Mouse (Mus musculus) midbrain, embryonic 10.5 days (tissue): ENCODE data around the gene Nectin2. TPM values are rescaled to one million over a fixed set of nuclear protein-coding genes. Genes with fewer than 3 reads are reported as not detected.

Experiments
- DNase-seq: peaks from one replicate; pipeline ENCODE4 v3.0.0-alpha.2; 2017; ENCODE audit warnings: low spot score
- H3K27ac ChIP-seq: fragments of 300-500 bp; sonication (generic); replicated peaks from 2 replicates; pipeline ENCODE4 v1.5.1; 2016; ENCODE audit warnings: mild to moderate bottlenecking
- H3K27me3 ChIP-seq: fragments of 300-500 bp; sonication (generic); 2 replicates; pipeline ENCODE4 v1.6.1; 2016; ENCODE audit warnings: low read depth, mild to moderate bottlenecking; ENCODE audit not compliant: poor library complexity, severe bottlenecking
- H3K36me3 ChIP-seq: fragments of 300-500 bp; sonication (generic); 2 replicates; pipeline ENCODE4 v1.6.1; 2016; ENCODE audit warnings: mild to moderate bottlenecking, moderate library complexity
- H3K4me1 ChIP-seq: fragments of 300-500 bp; sonication (generic); 2 replicates; pipeline ENCODE4 v1.6.1; 2016
- H3K4me3 ChIP-seq: fragments of 300-500 bp; sonication (generic); 2 replicates; pipeline ENCODE4 v1.5.1; 2016; ENCODE audit warnings: mild to moderate bottlenecking, moderate library complexity
- H3K9me3 ChIP-seq: fragments of 300-500 bp; sonication (generic); replicated peaks from 2 replicates; pipeline ENCODE4 v1.6.1; 2016; ENCODE audit warnings: mild to moderate bottlenecking
- WGBS: fragments of 180-500 bp; shearing (Covaris S2); methylation state at CpG from one replicate; pipeline ENCODE4 v1.1.7; 2016; 5-methylcytosine and 5-hydroxymethylcytosine counted together
- polyA plus RNA-seq: library from polyadenylated mRNA; unstranded; fragments of >200 nt; fragmentation: Nextera tagmentation; extraction: Ambion mirVana; gene quantifications from 2 replicates; pipeline ENCODE4 v1.2.1, GENCODE M21; 2016

Gene Nectin2
- polyA plus RNA-seq, 1 experiment from 2014 or later, result 88.7 TPM

DNA sequence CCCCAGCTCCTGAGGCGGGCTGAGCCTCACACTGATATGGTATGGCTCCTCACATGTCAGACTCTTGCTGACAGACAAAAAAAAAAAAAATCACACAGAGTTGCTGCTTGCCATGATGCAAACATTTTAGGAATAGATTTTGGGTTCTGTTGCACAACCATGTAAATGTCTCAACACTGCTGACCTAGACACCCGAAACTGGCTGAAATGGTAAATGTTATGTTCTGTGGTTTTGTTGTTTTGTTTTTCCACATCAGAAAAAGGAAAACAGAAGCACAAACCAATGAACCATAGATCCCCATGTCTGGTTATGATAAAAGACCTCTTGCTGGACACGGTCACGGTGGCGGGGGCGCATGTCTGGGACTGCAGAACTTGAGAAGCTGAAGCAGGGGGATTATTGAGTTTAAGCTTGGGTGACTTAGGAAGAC, 66.5 kb downstream of the Nectin2 start:
- Histone ChIP-seq H3K4me1 (no peaks in the 10 kb centered on the region), H3K9me3 (no peaks in the 10 kb centered on the region), H3K27me3 (no peaks in the 10 kb centered on the region), H3K4me3 (no peak overlapping the region), H3K36me3 (no peaks in the 10 kb centered on the region), H3K27ac (no peak overlapping the region)
- DNase-seq, result no peak
- 91% methylated on average over 6 of the region's 6 CpGs for WGBS

DNA sequence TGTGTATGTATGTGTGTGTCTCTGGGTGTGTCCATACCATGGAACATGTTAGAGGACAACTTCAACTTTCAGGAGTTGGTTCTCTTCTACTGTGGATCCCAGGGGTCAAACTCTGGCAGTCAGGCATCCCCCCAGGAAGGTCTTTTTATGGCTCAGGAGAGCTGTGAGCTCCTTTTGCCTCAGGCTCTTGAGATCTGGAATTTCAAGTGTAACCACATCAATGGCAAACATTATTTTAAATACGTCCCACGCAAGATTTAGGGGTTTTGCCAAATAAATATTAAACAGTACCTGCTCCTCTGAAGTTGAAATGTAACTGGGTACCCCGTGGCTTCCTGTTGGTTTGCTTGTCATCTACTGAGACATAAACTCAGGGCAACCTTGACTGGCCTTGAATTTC, 67.3 kb downstream of the Nectin2 start:
- Histone ChIP-seq H3K4me1 (no peaks in the 10 kb centered on the region), H3K9me3 (no peaks in the 10 kb centered on the region), H3K27me3 (no peaks in the 10 kb centered on the region), H3K27ac (no peak overlapping the region), H3K36me3 (no peaks in the 10 kb centered on the region), H3K4me3 (no peak overlapping the region)
- 83% methylated on average over 3 of the region's 3 CpGs for WGBS
- DNase-seq, result no peak

DNA sequence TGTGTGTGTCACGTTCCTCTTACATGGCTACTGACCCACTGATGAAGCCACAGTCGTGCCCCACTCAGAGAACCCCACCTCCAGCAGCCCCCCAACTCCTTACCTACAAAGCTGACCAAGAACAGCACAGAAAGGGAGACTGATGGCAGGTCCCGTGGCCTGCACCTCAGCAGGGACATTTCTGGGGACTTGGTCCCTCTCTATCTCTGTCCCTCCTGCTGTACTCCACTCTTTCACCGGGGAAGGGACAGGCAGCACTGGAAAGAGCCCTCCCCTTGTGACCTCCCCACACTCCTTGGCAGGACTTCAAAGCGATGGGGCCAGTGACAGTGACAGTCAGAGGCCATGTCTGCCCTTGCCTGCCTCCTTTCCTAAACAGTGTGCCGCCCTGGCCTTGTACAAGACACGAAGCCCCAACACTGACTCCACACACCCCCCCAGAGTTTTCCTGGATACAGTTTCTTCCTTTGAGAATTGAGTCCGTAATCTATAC, 69.0 kb downstream of the Nectin2 start, which contains the start of the genes Gm44805 and Apoc4:
TSS of gene Gm44805 (minus strand) at position 222 of the 493 bp plus-strand sequence.
TSS of gene Apoc4 (minus strand) at position 278 of the 493 bp plus-strand sequence.
- no peaks in the 10 kb centered on the region for H3K36me3 ChIP-seq
- H3K27ac ChIP-seq, result no peak within 1 kb of the TSS
- no peak for DNase-seq
- H3K27me3 ChIP-seq, result no peaks in the 10 kb centered on the region
- no peak within 1 kb of the TSS for H3K4me3 ChIP-seq
- no peaks in the 10 kb centered on the region for H3K9me3 ChIP-seq
- 70% methylated on average over 8 of the region's 8 CpGs for WGBS
- H3K4me1 ChIP-seq, result no peaks in the 10 kb centered on the region

DNA sequence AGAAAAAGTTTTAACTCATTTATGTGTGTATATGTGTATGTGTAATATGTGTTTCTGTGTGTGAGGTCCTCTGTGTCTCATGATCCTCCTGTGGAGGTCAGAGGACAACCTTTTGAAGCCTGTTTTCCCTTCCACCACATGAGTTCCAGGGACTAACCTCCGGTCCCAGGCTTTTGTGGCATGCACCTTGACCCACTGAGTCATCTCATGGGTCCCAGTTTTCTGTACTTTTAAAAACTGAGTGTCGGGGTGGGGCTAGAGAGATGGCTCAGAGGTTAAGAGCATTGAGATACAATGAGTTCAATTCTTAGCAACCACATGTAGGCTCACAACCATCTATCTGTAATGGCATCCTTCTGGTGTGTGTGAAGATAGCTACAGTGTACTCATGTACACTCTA, 69.6 kb downstream of the Nectin2 start:
- H3K4me1 ChIP-seq, result no peaks in the 10 kb centered on the region
- no peaks in the 10 kb centered on the region for H3K9me3 ChIP-seq
- H3K4me3 ChIP-seq, result no peak overlapping the region
- no peak for DNase-seq
- H3K36me3 ChIP-seq, result no peaks in the 10 kb centered on the region
- 85% methylated on average over 2 of the region's 2 CpGs for WGBS
- H3K27ac ChIP-seq, result no peak overlapping the region
- no peaks in the 10 kb centered on the region for H3K27me3 ChIP-seq

DNA sequence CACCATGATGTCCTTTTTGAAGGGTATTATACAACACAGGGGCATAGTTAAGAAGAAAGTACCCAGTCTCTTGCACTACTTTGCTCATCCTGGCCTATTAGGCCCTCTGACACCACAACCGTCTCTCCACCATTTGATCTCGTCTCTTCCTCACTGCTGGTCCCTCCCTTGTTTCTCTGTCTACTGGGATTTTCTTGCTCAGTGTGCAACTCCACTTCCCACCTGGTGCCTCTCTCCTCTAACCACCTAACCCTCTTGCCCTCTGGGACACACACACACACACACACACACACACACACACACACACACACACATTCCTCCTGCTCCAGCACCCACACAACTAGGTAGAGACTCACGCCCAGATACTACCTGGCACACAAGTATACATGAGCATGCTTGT, 71.4 kb downstream of the Nectin2 start:
- Histone ChIP-seq H3K27ac (no peak overlapping the region), H3K9me3 (no peaks in the 10 kb centered on the region), H3K27me3 (no peaks in the 10 kb centered on the region), H3K36me3 (no peaks in the 10 kb centered on the region), H3K4me1 (no peaks in the 10 kb centered on the region), H3K4me3 (no peak overlapping the region)
- DNase-seq, result no peak
- WGBS, result 94% methylated on average over 3 of the region's 3 CpGs

DNA sequence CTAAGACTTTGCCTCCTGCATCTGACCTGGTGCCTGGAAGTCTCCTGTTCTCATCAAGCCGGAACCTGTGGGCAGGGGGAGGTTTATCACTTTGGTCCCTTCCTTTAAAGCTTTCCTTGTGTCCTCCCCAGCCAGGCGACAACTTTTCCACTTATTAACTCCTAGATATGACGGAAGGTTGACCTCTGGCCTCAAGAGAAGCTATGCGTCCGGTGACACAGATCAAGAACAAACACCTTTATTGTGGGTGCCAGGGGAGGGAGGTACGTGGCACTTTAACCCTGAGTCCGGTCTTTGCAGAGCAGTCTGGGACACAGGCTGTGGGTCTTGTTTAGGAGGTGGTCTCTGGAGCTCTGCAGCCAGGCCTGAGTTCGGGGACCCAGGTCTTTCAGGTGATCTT, 72.4 kb downstream of the Nectin2 start, which contains the start of gene Apoc2:
TSS of gene Apoc2 (minus strand) at position 70 of the 400 bp plus-strand sequence.
- H3K27ac ChIP-seq, result no peak within 1 kb of the TSS
- no peak within 1 kb of the TSS for H3K4me3 ChIP-seq
- DNase-seq, result no peak
- H3K4me1 ChIP-seq, result no peaks in the 10 kb centered on the region
- 83% methylated on average over 8 of the region's 8 CpGs for WGBS
- H3K36me3 ChIP-seq, result no peaks in the 10 kb centered on the region
- H3K27me3 ChIP-seq, result no peaks in the 10 kb centered on the region
- H3K9me3 ChIP-seq, result no peaks in the 10 kb centered on the region

DNA sequence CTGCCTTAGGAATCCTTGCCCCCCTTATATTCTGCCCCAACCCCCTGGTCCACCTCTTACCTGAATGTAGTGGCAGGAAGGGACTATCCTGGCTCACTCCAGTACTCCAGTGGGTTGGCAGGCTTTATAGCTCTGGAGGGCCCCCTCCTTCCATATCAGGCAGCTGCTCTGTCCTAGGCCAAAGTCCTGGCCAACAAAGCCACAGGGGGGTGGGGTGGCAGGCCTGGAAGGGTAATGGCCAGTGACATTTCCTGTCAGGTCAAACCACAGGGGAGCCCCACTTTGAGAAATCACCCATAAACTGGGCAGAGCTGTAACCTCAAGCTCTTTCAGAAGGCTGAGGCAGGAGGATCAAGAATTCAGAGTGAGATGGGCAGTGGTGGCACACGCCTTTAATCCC, 73.6 kb downstream of the Nectin2 start:
- no peaks in the 10 kb centered on the region for H3K36me3 ChIP-seq
- H3K9me3 ChIP-seq, result no peaks in the 10 kb centered on the region
- no peak overlapping the region for H3K27ac ChIP-seq
- no peak overlapping the region for H3K4me3 ChIP-seq
- WGBS, result 70% methylated on average over 1 of the region's 1 CpGs
- H3K27me3 ChIP-seq, result no peaks in the 10 kb centered on the region
- no peaks in the 10 kb centered on the region for H3K4me1 ChIP-seq
- DNase-seq, result no peak

DNA sequence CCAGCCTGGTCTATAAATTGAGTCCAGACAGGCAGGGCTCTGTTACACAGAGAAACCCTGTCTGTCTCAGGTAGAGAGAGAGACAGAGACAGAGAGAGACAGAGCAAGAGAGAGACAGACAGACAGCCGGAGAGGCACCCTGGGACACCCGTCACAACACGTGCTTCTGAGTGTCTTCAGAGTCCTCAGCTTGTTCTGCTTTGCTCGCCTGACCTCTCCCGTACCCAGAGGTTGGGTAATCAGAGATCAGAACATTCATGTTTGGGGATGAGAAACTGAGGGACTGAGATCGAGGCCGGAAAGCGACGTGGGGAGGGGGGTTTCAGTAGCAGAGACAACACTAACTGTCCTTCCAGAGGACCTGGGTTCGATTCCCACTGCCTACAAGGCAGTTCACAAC, 74.5 kb downstream of the Nectin2 start:
- no peaks in the 10 kb centered on the region for H3K9me3 ChIP-seq
- no peak overlapping the region for H3K27ac ChIP-seq
- no peaks in the 10 kb centered on the region for H3K36me3 ChIP-seq
- 84% methylated on average over 10 of the region's 10 CpGs for WGBS
- no peaks in the 10 kb centered on the region for H3K27me3 ChIP-seq
- DNase-seq, result no peak
- H3K4me3 ChIP-seq, result no peak overlapping the region
- H3K4me1 ChIP-seq, result no peaks in the 10 kb centered on the region

DNA sequence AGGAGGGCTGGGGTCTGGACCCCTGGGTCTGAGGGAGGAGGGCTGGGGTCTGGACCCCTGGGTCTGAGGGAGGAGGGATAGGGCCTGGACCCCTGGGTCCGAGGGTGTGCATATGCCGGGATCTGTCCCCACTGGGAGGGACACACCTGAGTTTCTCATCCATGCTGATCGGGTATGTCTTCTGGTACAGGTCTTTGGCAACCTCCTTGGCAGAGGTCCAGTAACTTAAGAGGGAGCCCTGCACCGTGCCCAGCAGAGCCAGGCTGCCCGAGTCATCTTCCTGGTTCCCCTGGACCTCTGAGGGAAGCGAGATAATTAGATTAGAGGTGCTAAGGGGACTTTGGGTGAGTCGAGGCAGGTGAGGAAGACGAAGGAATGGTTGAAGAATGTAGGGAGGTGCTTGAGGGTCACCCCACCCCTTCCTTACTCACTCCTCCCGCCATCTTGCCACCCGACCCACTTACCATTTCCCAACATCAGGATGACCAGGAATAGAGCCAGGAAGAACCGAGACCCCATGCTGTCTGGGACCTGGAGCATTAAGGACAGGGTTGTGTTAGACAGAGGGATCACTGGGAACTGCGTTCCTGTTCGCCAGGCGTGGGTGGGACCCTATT, 77.1 kb downstream of the Nectin2 start:
- WGBS, result 73% methylated on average over 14 of the region's 14 CpGs
- H3K27ac ChIP-seq, result no peak overlapping the region

DNA sequence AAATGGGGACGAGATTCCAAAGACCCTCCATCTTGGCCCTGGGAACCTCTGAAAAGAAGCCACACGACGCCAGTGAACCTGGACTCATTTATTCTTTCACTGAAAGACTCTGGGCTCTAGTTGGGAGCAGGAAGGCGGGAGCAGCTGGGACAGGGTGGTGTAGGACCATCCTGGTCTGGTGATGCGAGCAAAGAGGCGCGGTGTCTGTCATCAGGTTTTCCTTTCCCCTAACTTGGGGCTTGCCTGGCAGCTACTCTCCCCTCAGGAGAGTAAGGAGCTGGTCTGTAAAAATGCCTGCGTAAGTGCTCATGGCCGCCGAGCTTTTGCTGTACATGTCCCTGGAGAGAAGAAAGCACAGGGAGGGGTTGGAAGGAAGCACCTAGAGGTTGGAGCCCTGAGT, 78.8 kb downstream of the Nectin2 start:
- WGBS, result 76% methylated on average over 10 of the region's 10 CpGs
- H3K4me3 ChIP-seq, result no peak overlapping the region

More for the DNA sequence above, 77.1 kb downstream of the Nectin2 start:
- H3K4me1 ChIP-seq, result peaks cover 10% of the 10 kb centered on the region
- H3K27me3 ChIP-seq, result no peaks in the 10 kb centered on the region
- H3K4me3 ChIP-seq, result no peak overlapping the region
- DNase-seq, result no peak
- H3K9me3 ChIP-seq, result no peaks in the 10 kb centered on the region
- no peaks in the 10 kb centered on the region for H3K36me3 ChIP-seq

DNA sequence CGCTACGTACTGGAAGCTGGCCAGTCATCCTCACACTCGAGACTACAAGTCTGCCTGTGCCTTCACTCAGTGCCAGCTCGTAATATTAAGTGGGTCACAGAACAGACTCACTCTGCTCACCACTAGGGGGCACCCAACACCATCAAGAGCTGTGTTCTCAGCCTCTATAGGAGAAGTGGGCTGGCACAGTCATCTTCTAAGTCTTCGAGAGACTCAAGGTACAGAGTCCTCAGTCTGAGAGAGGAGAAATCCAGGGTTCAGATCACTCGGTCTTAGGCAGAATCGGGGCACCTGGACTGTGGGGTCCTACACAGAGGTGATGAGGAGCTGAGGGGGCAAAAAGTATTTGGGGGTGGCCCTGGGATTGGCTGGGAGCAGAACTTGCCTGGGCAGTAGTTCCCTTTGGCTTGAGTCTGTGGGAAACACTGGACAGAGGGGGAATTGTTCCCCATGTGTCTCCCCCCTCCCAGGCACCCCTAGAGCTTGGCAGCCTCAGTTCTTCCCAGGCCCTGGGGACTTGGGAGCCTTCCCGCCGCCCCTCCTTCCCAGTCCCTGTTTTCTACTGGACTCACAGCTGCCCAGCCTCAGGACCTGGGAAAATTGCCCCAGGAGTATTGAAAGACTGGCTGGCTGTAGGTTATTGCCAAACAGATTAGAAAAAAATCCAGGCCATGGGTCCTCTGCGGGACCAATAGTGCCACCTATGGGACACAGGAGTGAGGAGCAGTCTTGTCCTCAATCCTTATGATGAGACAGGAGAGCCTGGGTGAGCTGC, 81.1 kb downstream of the Nectin2 start:
- H3K27me3 ChIP-seq, result no peaks in the 10 kb centered on the region
- DNase-seq, result peak; percentile 87
- peak overlapping the region; percentile 59 for H3K27ac ChIP-seq
- no peaks in the 10 kb centered on the region for H3K36me3 ChIP-seq
- peaks cover 19% of the 10 kb centered on the region for H3K4me1 ChIP-seq
- WGBS, result 11% methylated on average over 10 of the region's 10 CpGs
- H3K9me3 ChIP-seq, result 0 out of 2 replicates have a peak, but pooled peaks cover 3% of the 10 kb centered on the region
- H3K4me3 ChIP-seq, result peak overlapping the region; percentile 35

More for the DNA sequence above, 78.8 kb downstream of the Nectin2 start:
- H3K9me3 ChIP-seq, result no peaks in the 10 kb centered on the region
- no peak overlapping the region for H3K27ac ChIP-seq
- H3K4me1 ChIP-seq, result peaks cover 10% of the 10 kb centered on the region
- DNase-seq, result no peak
- no peaks in the 10 kb centered on the region for H3K27me3 ChIP-seq
- H3K36me3 ChIP-seq, result no peaks in the 10 kb centered on the region

DNA sequence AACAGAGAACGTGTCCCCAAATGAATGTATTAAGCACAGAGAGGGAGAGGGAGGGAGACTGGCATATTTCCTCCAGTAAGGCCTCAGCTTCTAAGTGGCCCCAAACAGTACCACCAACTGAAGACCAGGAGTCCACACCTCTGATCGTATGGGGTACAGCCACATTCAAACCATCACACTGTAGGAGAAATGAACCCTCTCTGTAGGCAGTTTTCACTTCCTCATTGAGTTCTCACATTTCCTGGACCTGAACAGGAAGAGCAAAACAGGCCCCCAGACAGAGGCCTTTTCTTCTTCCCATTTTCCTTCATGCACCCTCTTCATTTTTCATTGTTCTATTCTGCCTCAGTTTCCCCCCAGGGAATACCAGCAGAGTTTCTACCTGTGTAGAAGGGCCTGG, 82.8 kb downstream of the Nectin2 start:
- 81% methylated on average over 2 of the region's 2 CpGs for WGBS
- Histone ChIP-seq H3K27me3 (no peaks in the 10 kb centered on the region), H3K36me3 (peaks cover 4% of the 10 kb centered on the region), H3K27ac (no peak overlapping the region), H3K4me1 (peaks cover 33% of the 10 kb centered on the region), H3K9me3 (0 out of 2 replicates have a peak, but pooled peaks cover 3% of the 10 kb centered on the region), H3K4me3 (no peak overlapping the region)
- DNase-seq, result no peak

DNA sequence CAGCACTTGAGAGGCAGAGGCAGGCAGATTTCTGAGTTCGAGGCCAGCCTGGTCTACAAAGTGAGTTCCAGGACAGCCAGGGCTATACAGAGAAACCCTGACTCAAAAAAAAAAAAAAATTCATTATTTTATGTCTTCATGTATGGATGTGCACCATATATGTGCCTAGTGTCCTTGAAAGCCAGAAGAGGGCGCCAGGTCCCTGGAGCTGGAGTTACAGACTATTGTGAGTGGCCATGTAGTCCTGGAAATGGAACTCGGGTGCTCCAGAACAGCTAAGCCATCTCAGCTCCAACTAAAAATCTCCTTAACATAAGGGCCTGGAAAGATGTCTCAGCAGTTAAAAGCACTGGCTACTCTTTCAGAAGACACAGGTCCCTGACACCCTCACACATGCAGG, 83.5 kb downstream of the Nectin2 start:
- H3K27ac ChIP-seq, result no peak overlapping the region
- H3K4me1 ChIP-seq, result peaks cover 33% of the 10 kb centered on the region
- peaks cover 11% of the 10 kb centered on the region for H3K36me3 ChIP-seq
- WGBS, result 66% methylated on average over 3 of the region's 3 CpGs
- H3K4me3 ChIP-seq, result no peak overlapping the region
- DNase-seq, result no peak
- H3K9me3 ChIP-seq, result 0 out of 2 replicates have a peak, but pooled peaks cover 3% of the 10 kb centered on the region
- no peaks in the 10 kb centered on the region for H3K27me3 ChIP-seq
